Mouse (Mus musculus) limb, embryonic 12.5 days (tissue): ENCODE measurements at regions not wholly inside any gene's neighbourhood (a gene's known extent, or its start where the extent isn't known, plus 50 kb on each side); places are given as distances from the start of the nearest gene placed in this dataset.

Experiments
- ATAC-seq: fragments of 200-750 bp; cut with Nextera tagmentation; 2 replicates; pipeline ENCODE4 v1.8.0; 2017; ENCODE audit warnings: low read depth, moderate TSS enrichment; ENCODE audit not compliant: insufficient number of reproducible peaks, insufficient read depth, low FRiP score, low TSS enrichment
- H3K27ac ChIP-seq: fragments of 300-500 bp; sonication (generic); 2 replicates; pipeline ENCODE4 v1.5.1; 2016; ENCODE audit warnings: mild to moderate bottlenecking, moderate library complexity
- H3K27me3 ChIP-seq: fragments of 300-500 bp; sonication (generic); 2 replicates; pipeline ENCODE4 v1.6.1; 2016; ENCODE audit warnings: mild to moderate bottlenecking, moderate library complexity
- H3K36me3 ChIP-seq: fragments of 300-500 bp; sonication (generic); 2 replicates; pipeline ENCODE4 v1.6.1; 2016; ENCODE audit warnings: mild to moderate bottlenecking, moderate library complexity
- H3K4me1 ChIP-seq: fragments of 300-500 bp; sonication (generic); replicated peaks from 2 replicates; pipeline ENCODE4 v1.6.1; 2016
- H3K4me2 ChIP-seq: fragments of 300-500 bp; sonication (generic); 2 replicates; pipeline ENCODE4 v1.6.1; 2016; ENCODE audit warnings: mild to moderate bottlenecking, moderate library complexity
- H3K4me3 ChIP-seq: fragments of 300-500 bp; sonication (generic); replicated peaks from 2 replicates; pipeline ENCODE4 v1.5.1; 2016; ENCODE audit warnings: mild to moderate bottlenecking
- H3K9ac ChIP-seq: fragments of 300-500 bp; sonication (generic); replicated peaks from 2 replicates; pipeline ENCODE4 v1.6.1; 2016; ENCODE audit warnings: mild to moderate bottlenecking, moderate library complexity
- H3K9me3 ChIP-seq: fragments of 300-500 bp; sonication (generic); 2 replicates; pipeline ENCODE4 v1.6.1; 2016; ENCODE audit warnings: mild to moderate bottlenecking, moderate library complexity
- WGBS: fragments of 180-500 bp; shearing (Covaris S2); methylation state at CpG from one replicate; pipeline ENCODE4 v1.1.7; 2016; 5-methylcytosine and 5-hydroxymethylcytosine counted together

- Histone ChIP-seq H3K9me3 (no peaks in the 10 kb centered on the region), H3K27me3 (no peaks in the 10 kb centered on the region; the same call in 1 of the 2 replicates), H3K36me3 (no peaks in the 10 kb centered on the region), H3K4me3 (no peak overlapping the region), H3K9ac (no peak overlapping the region), H3K27ac (no peak overlapping the region), H3K4me2 (no peak overlapping the region), H3K4me1 (no peaks in the 10 kb centered on the region)
- ATAC-seq: no peak
- 94% methylated on average over 3 of the region's 3 CpGs for WGBS
Measured at GRCm38 (mm10) chr8:116133084-116133483, 371.7 kb upstream of the Dynlrb2 start.

- 19% methylated on average over 13 of the region's 13 CpGs for WGBS
- Histone ChIP-seq H3K4me1 (peaks cover 33% of the 10 kb centered on the region), H3K36me3 (no peaks in the 10 kb centered on the region), H3K27ac (peak overlapping the region; percentile 60; the same call in 1 of the 2 replicates), H3K27me3 (no peaks in the 10 kb centered on the region; the same call in 1 of the 2 replicates), H3K4me3 (no peak overlapping the region), H3K9me3 (no peaks in the 10 kb centered on the region), H3K4me2 (peak overlapping the region; percentile 25), H3K9ac (no peak overlapping the region)
- no peak for ATAC-seq
Measured at GRCm38 (mm10) chr8:116120067-116120466, 384.7 kb upstream of the Dynlrb2 start.

GRCm38 (mm10) chr8:116117919-116118318 lies 386.9 kb upstream of the Dynlrb2 start:
- WGBS: 83% methylated on average over 2 of the region's 2 CpGs

GRCm38 (mm10) chr8:116116625-116117024 lies 388.1 kb upstream of the Dynlrb2 start:
- H3K27me3 ChIP-seq: peaks cover 5% of the 10 kb centered on the region
- peaks cover 24% of the 10 kb centered on the region for H3K4me1 ChIP-seq
- 68% methylated on average over 7 of the region's 7 CpGs for WGBS
- no peaks in the 10 kb centered on the region for H3K9me3 ChIP-seq
- H3K4me2 ChIP-seq: no peak overlapping the region
- H3K4me3 ChIP-seq: no peak overlapping the region
- ATAC-seq: no peak
- H3K36me3 ChIP-seq: no peaks in the 10 kb centered on the region
- no peak overlapping the region for H3K27ac ChIP-seq
- no peak overlapping the region for H3K9ac ChIP-seq

More at GRCm38 (mm10) chr8:116117919-116118318, 386.9 kb upstream of the Dynlrb2 start:
- Histone ChIP-seq H3K27ac (no peak overlapping the region), H3K9ac (no peak overlapping the region), H3K36me3 (no peaks in the 10 kb centered on the region), H3K9me3 (no peaks in the 10 kb centered on the region), H3K27me3 (peaks cover 5% of the 10 kb centered on the region), H3K4me3 (no peak overlapping the region), H3K4me2 (no peak overlapping the region), H3K4me1 (peaks cover 24% of the 10 kb centered on the region)
- no peak for ATAC-seq

GRCm38 (mm10) chr8:116115811-116116372 lies 388.9 kb upstream of the Dynlrb2 start:
- no peak overlapping the region for H3K4me2 ChIP-seq
- ATAC-seq: no peak

GRCm38 (mm10) chr8:116114978-116115377 lies 389.8 kb upstream of the Dynlrb2 start:
- Histone ChIP-seq H3K27ac (no peak overlapping the region), H3K4me1 (peaks cover 16% of the 10 kb centered on the region), H3K4me3 (no peak overlapping the region), H3K27me3 (peaks cover 5% of the 10 kb centered on the region), H3K9ac (no peak overlapping the region), H3K36me3 (no peaks in the 10 kb centered on the region), H3K4me2 (no peak overlapping the region), H3K9me3 (no peaks in the 10 kb centered on the region)
- no peak for ATAC-seq
- 76% methylated on average over 2 of the region's 2 CpGs for WGBS

More at GRCm38 (mm10) chr8:116115811-116116372, 388.9 kb upstream of the Dynlrb2 start:
- Histone ChIP-seq H3K36me3 (no peaks in the 10 kb centered on the region), H3K27ac (no peak overlapping the region), H3K9ac (no peak overlapping the region), H3K27me3 (peaks cover 5% of the 10 kb centered on the region), H3K4me3 (no peak overlapping the region), H3K4me1 (peaks cover 23% of the 10 kb centered on the region), H3K9me3 (no peaks in the 10 kb centered on the region)
- 56% methylated on average over 18 of the region's 18 CpGs for WGBS

GRCm38 (mm10) chr8:116114502-116114901 lies 390.3 kb upstream of the Dynlrb2 start:
- no peaks in the 10 kb centered on the region for H3K36me3 ChIP-seq

GRCm38 (mm10) chr8:116111168-116111567 lies 393.6 kb upstream of the Dynlrb2 start:
- 75% methylated on average over 12 of the region's 12 CpGs for WGBS
- Histone ChIP-seq H3K36me3 (no peaks in the 10 kb centered on the region), H3K9me3 (no peaks in the 10 kb centered on the region), H3K4me3 (no peak overlapping the region), H3K4me2 (no peak overlapping the region), H3K27ac (no peak overlapping the region), H3K4me1 (peaks cover 4% of the 10 kb centered on the region), H3K9ac (no peak overlapping the region), H3K27me3 (peaks cover 5% of the 10 kb centered on the region; the same call in 1 of the 2 replicates)
- ATAC-seq: no peak

More at GRCm38 (mm10) chr8:116114502-116114901, 390.3 kb upstream of the Dynlrb2 start:
- Histone ChIP-seq H3K9ac (no peak overlapping the region), H3K9me3 (no peaks in the 10 kb centered on the region), H3K4me2 (no peak overlapping the region), H3K27me3 (peaks cover 5% of the 10 kb centered on the region), H3K27ac (no peak overlapping the region), H3K4me3 (no peak overlapping the region), H3K4me1 (peaks cover 14% of the 10 kb centered on the region)
- WGBS: 81% methylated on average over 2 of the region's 2 CpGs
- ATAC-seq: no peak

GRCm38 (mm10) chr8:116096666-116097065 lies 389.1 kb upstream of the Maf start:
- H3K9ac ChIP-seq: no peak overlapping the region
- 58% methylated on average over 3 of the region's 3 CpGs for WGBS
- H3K27ac ChIP-seq: no peak overlapping the region
- no peaks in the 10 kb centered on the region for H3K36me3 ChIP-seq
- H3K27me3 ChIP-seq: no peaks in the 10 kb centered on the region
- peaks cover 8% of the 10 kb centered on the region; the same call in 1 of the 2 replicates for H3K4me1 ChIP-seq
- no peak for ATAC-seq
- no peak overlapping the region for H3K4me2 ChIP-seq
- H3K9me3 ChIP-seq: no peaks in the 10 kb centered on the region
- no peak overlapping the region for H3K4me3 ChIP-seq

GRCm38 (mm10) chr8:116083156-116083555 lies 375.6 kb upstream of the Maf start:
- 86% methylated on average over 2 of the region's 2 CpGs for WGBS
- ATAC-seq: no peak
- no peak overlapping the region for H3K27ac ChIP-seq

GRCm38 (mm10) chr8:116078849-116079407 lies 371.3 kb upstream of the Maf start:
- ATAC-seq: no peak
- no peaks in the 10 kb centered on the region for H3K27me3 ChIP-seq
- no peak overlapping the region for H3K4me3 ChIP-seq
- H3K36me3 ChIP-seq: no peaks in the 10 kb centered on the region
- 79% methylated on average over 5 of the region's 5 CpGs for WGBS
- H3K9me3 ChIP-seq: no peaks in the 10 kb centered on the region
- H3K4me1 ChIP-seq: no peaks in the 10 kb centered on the region
- H3K27ac ChIP-seq: no peak overlapping the region
- H3K4me2 ChIP-seq: no peak overlapping the region
- no peak overlapping the region for H3K9ac ChIP-seq

More at GRCm38 (mm10) chr8:116083156-116083555, 375.6 kb upstream of the Maf start:
- no peaks in the 10 kb centered on the region for H3K9me3 ChIP-seq
- no peaks in the 10 kb centered on the region for H3K27me3 ChIP-seq
- H3K9ac ChIP-seq: no peak overlapping the region
- H3K4me1 ChIP-seq: no peaks in the 10 kb centered on the region
- no peaks in the 10 kb centered on the region for H3K36me3 ChIP-seq
- H3K4me3 ChIP-seq: no peak overlapping the region
- H3K4me2 ChIP-seq: no peak overlapping the region

- Histone ChIP-seq H3K36me3 (no peaks in the 10 kb centered on the region), H3K9me3 (no peaks in the 10 kb centered on the region), H3K4me1 (no peaks in the 10 kb centered on the region), H3K27ac (no peak overlapping the region), H3K27me3 (no peaks in the 10 kb centered on the region), H3K9ac (no peak overlapping the region), H3K4me3 (no peak overlapping the region), H3K4me2 (no peak overlapping the region)
- no peak for ATAC-seq
- 90% methylated on average over 7 of the region's 7 CpGs for WGBS
Measured at GRCm38 (mm10) chr8:116071497-116071896, 363.9 kb upstream of the Maf start.
